Mouse (Mus musculus): Measurements from ENCODE around the gene Eepd1.

DNA sequence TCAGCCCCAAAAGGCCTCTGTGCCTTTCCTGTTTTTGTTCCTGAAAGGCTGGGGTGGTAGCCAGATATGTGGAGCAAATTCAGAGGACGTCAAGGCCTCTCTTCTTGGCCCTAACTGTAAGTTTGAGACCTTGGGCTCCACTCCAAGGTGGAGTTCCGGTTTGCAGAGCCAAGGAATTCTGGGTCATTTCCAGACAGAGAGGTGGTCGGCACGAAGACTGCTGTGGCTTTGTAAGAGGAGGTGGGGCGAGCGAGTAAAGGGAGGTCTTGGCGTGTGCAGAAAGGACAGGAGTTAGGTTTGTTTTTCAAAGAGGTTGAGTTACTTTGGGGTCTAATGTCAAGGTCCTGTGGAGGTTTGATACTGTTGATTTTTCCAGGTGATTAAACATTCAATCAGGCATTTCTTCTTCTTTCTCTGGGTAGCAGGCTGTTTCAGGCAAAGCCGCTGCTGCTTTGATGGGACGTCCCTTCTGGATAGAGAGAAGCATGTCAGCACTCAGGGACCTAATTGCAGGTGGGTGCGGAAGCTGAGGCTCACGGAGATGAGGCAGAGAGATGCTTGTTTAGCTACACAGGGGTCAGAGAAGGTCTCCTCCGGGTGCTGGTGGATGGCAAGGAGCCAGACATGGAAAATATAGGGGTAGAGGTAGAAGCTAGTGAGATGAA is 6.2 kb downstream of the Eepd1 start:
- TF ChIP-seq CTCF (IDR thresholded peaks at IDR 0.05; ENCODE audit: extremely low read depth, insufficient read depth, insufficient read length, insufficient replicate concordance) (no peak), POLR2A (IDR thresholded peaks at IDR 0.05; ENCODE audit: low read depth, low read length) (no peak)

Data from spleen, adult 2 months (tissue).